Mouse (Mus musculus) bone marrow, adult 2 months (tissue): Measurements from ENCODE around the gene Fam234b. TPM values are rescaled to one million over a fixed set of nuclear protein-coding genes. Genes with fewer than 3 reads are reported as not detected.

Source experiments
- H3K27ac ChIP-seq: fragments of 200-500 bp; 2 replicates; pipeline ENCODE4 v1.5.1; 2012; ENCODE audit warnings: low read depth, mild to moderate bottlenecking, control low read depth, inconsistent platforms, low read length; ENCODE audit not compliant: control insufficient read depth, poor library complexity, insufficient read depth
- H3K4me1 ChIP-seq: fragments of 200-500 bp; 2 replicates; pipeline ENCODE4 v1.6.1; 2011; ENCODE audit warnings: low read length; ENCODE audit not compliant: control insufficient read depth, insufficient read depth
- H3K4me3 ChIP-seq: fragments of 200-500 bp; replicated peaks from 2 replicates; pipeline ENCODE3; 2011; ENCODE audit warnings: mild to moderate bottlenecking, low read depth, low read length, control low read depth; ENCODE audit not compliant: control insufficient read depth
- CTCF ChIP-seq: fragments of 200-500 bp; IDR thresholded peaks from 2 replicates; pipeline ENCODE4 v1.5.1; 2011; ENCODE audit warnings: low read length, control low read depth; ENCODE audit not compliant: control insufficient read depth, insufficient read depth
- POLR2A ChIP-seq: fragments of 200-500 bp; IDR thresholded peaks from 2 replicates; pipeline ENCODE4 v1.6.1; 2011; ENCODE audit warnings: low read depth, mild to moderate bottlenecking, control low read depth, low read length, borderline replicate concordance; ENCODE audit not compliant: control insufficient read depth
- WGBS: fragments of 180-500 bp; shearing (Covaris S2); methylation state at CpG from one replicate; pipeline ENCODE4 v1.1.7; 2018; 5-methylcytosine and 5-hydroxymethylcytosine counted together
- polyA plus RNA-seq: library from polyadenylated mRNA; stranded (reverse); fragments of >200 nt; gene quantifications from 2 replicates; pipeline ENCODE4 v1.2.4, GENCODE M21; 2011; ENCODE audit warnings: low replicate concordance; ENCODE audit not compliant: missing spikeins, insufficient read depth, insufficient read length

Fam234b gene
- polyA plus RNA-seq, 1 experiment: 28.7 TPM

DNA sequence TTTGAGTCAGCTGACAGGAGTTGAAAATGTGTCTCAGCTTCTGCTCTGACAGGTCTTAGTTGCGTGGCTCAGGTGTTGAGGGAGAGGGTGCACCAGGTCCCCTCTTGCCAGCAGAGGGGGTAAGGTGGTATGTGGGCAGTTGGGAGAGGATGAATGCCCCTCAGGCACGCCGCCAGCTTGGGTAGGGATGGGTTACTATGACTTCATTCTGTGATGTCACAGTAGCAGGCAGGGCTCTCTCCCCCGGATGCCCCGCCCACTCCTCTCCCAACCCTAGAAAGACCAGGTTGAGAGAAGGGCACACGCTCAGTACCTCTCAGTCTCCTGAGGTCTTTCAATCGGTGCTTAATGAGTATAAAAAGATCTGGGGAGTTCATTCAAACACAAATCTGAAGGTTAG, 56.4 kb downstream of the Fam234b start, which contains the start of gene Gsg1:
TSS of gene Gsg1 (minus strand) at position 199 of the 400 bp plus-strand sequence.
- Histone ChIP-seq H3K4me3 (no peak within 1 kb of the TSS), H3K4me1 (no peaks in the 10 kb centered on the region; the same call in 1 of the 2 replicates), H3K27ac (no peak within 1 kb of the TSS)
- no peak for TF ChIP-seq POLR2A
- TF ChIP-seq CTCF: no peak
- WGBS: 83% methylated on average over 7 of the region's 7 CpGs

DNA sequence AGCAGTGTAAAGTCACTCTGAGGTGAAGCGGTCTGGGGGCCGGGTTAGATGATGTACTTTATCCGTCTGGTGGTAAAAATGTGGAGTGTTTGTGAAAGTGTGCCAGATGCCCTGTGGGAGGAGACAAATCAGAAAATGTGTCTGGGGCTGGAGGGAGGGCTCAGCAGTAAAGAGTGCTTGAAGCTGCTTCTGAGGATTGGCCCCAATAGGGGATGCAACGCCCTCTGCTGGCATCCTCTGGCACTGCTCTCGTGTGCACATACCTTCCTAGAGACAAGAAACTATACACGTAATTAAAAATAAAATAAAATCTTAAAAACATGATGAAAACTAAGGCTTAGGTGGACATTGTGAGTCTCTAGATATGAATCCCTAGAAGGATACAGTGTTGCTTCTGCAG, 62.7 kb downstream of the Fam234b start:
- Histone ChIP-seq H3K27ac (no peak overlapping the region), H3K4me1 (no peaks in the 10 kb centered on the region), H3K4me3 (no peak overlapping the region)
- no peak for TF ChIP-seq CTCF
- 92% methylated on average over 6 of the region's 6 CpGs for WGBS

GRCm38 (mm10) chr6:135261124-135261523, 63.3 kb downstream of the Fam234b start:
- whole genome bisulfite sequencing: 66% methylated on average over 9 of the region's 9 CpGs
- no peaks in the 10 kb centered on the region for H3K4me1 ChIP-seq
- no peak overlapping the region for H3K4me3 ChIP-seq
- TF ChIP-seq POLR2A: no peak
- no peak overlapping the region for H3K27ac ChIP-seq

GRCm38 (mm10) chr6:135262565-135262964, 64.8 kb downstream of the Fam234b start:
- no peak overlapping the region for H3K27ac ChIP-seq
- TF ChIP-seq POLR2A (no peak), CTCF (no peak)
- H3K4me3 ChIP-seq: no peak overlapping the region
- whole genome bisulfite sequencing: 53% methylated on average over 2 of the region's 2 CpGs
- no peaks in the 10 kb centered on the region for H3K4me1 ChIP-seq

DNA sequence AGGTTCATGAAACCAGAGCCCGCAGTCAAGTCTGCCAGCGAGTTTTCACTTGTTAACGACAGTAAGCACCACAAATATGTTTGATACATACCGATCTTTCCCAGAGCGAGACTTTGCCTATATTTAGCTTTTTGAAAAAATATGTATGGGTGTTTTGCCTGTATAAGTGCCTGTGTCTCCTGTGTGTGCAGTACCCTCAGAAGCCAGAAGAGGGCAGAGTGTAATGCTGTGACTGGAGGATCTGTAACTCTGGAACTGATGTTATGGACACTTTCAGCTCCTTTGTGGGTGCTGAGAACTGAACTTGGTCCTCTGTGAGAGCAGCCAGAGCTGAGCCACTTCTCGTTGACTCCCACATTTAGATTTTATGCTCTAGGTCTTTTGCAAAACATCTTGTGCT, 66.4 kb downstream of the Fam234b start:
- H3K4me1 ChIP-seq: no peaks in the 10 kb centered on the region
- WGBS: 92% methylated on average over 6 of the region's 6 CpGs
- H3K27ac ChIP-seq: no peak overlapping the region
- TF ChIP-seq CTCF (no peak), POLR2A (no peak)
- H3K4me3 ChIP-seq: no peak overlapping the region

- 97% methylated on average over 1 of the region's 1 CpGs for WGBS
- no peak for TF ChIP-seq CTCF
- no peak for TF ChIP-seq POLR2A
- Histone ChIP-seq H3K4me3 (no peak overlapping the region), H3K4me1 (no peaks in the 10 kb centered on the region), H3K27ac (no peak overlapping the region)
These were observed 68.3 kb downstream of the Fam234b start for GRCm38 (mm10) chr6:135266056-135266455.

DNA sequence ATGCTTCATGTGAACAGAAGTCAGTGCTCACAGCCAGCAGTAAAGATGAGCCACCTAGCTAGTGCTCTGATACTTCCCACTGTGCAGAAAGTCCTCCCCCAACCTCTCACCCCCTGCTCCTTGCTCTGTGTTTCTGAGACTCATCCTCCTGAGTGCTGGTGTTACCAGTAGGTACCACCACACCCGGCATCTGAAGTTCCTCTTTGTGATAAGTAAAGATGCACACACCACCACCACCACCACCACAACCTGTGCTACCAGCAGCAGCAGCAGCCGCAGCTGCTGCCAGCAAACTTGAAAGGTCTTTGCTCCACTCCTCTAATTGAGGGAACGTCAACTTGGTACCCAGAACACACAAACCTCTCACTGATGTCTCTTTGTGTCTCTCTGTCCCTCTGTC, 69.4 kb downstream of the Fam234b start:
- H3K4me1 ChIP-seq: no peaks in the 10 kb centered on the region
- H3K4me3 ChIP-seq: no peak overlapping the region
- TF ChIP-seq POLR2A: no peak
- TF ChIP-seq CTCF: no peak
- WGBS: 28% methylated on average over 3 of the region's 3 CpGs
- H3K27ac ChIP-seq: no peak overlapping the region

DNA sequence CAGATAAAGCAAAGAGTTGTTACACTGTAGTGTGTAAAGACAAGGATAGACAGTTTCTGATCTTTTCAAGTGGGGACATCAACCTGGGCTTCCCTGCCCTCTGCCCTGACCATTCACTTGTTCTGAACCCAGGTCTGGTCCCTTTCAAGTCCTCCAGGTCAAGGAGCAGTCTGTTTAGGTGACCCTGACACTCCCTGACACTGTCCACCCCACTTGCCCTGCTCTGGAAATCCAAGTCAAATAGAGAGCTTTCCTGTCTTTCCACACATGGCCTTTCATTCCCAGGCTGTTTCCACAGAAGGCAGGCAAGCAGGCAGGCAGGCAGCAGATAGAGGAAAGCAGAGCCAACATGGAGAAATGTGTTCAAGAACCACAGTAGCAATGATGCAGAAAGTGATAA, 70.6 kb downstream of the Fam234b start:
- Histone ChIP-seq H3K4me1 (no peaks in the 10 kb centered on the region), H3K27ac (no peak overlapping the region), H3K4me3 (no peak overlapping the region)
- TF ChIP-seq CTCF (no peak), POLR2A (no peak)

- no peak overlapping the region for H3K4me3 ChIP-seq
- H3K27ac ChIP-seq: no peak overlapping the region
- WGBS: 71% methylated on average over 6 of the region's 6 CpGs
- TF ChIP-seq CTCF (no peak), POLR2A (no peak)
- no peaks in the 10 kb centered on the region for H3K4me1 ChIP-seq
These were observed 71.8 kb downstream of the Fam234b start for GRCm38 (mm10) chr6:135269626-135270025.

GRCm38 (mm10) chr6:135271761-135272160, 74.0 kb downstream of the Fam234b start:
- Histone ChIP-seq H3K4me3 (no peak overlapping the region), H3K27ac (no peak overlapping the region), H3K4me1 (no peaks in the 10 kb centered on the region)
- no peak for TF ChIP-seq CTCF
- no peak for TF ChIP-seq POLR2A
- WGBS: 70% methylated on average over 2 of the region's 2 CpGs
